Mouse (Mus musculus) urinary bladder, adult 18-20 months (tissue): ENCODE results near the gene Pde9a.
A peak's percentile ranks its signal among the peaks of the same experiment; 100 is the strongest.

Experiments
- DNase-seq, 2 experiments: peaks; one replicate each; pipeline ENCODE4 v3.0.0; 2022; ENCODE audit warnings: low spot score in 2 of 2, mixed read lengths in 2 of 2

Gene Pde9a

DNA sequence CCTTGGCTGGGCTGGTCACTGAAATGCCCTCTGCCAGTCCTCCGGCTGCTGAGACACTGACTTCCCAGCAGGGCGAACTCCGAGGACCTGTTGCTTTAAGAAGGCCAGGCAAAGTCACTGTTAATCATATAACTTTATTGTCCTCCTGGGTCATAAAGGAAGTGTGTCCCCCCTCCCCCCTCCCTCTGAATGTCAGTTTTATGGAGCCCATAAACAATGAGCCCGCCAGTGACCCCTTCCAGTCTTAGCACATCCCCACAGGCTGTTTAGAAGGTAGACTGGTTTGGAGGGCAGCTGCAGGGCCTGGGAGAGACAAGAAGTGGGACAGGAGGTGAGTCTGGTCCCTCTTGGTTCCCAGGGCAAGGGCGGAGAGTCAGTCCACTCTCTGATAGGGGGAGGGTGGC is 46.9 kb downstream of the Pde9a start:
- DNase-seq = no peak

DNA sequence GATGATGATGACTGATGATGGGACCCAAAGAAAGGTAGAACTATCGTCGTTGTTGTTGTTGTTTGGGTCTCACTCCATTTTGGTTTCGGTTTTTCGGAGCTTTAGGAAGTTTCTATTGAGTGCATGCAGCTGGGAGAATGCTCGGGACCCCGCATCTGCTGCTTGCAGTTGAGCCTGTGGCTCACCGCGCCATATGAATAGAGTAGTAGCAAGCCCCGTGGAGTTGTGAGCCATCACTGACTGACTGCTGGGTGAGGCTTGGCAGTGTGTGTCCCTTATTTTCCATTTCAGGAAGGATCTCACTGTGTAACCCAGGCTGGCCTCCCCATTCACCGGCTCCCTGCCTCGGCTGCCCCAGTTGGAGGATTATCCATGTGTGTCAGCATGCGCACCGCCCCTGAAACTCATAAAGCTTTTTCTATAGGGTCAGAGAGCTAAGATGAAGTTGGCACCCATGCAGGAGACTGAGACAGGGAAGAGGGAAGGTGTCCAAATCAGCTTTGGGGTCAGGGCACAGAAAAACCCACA is 47.5 kb downstream of the Pde9a start:
- DNase-seq = no peak

DNA sequence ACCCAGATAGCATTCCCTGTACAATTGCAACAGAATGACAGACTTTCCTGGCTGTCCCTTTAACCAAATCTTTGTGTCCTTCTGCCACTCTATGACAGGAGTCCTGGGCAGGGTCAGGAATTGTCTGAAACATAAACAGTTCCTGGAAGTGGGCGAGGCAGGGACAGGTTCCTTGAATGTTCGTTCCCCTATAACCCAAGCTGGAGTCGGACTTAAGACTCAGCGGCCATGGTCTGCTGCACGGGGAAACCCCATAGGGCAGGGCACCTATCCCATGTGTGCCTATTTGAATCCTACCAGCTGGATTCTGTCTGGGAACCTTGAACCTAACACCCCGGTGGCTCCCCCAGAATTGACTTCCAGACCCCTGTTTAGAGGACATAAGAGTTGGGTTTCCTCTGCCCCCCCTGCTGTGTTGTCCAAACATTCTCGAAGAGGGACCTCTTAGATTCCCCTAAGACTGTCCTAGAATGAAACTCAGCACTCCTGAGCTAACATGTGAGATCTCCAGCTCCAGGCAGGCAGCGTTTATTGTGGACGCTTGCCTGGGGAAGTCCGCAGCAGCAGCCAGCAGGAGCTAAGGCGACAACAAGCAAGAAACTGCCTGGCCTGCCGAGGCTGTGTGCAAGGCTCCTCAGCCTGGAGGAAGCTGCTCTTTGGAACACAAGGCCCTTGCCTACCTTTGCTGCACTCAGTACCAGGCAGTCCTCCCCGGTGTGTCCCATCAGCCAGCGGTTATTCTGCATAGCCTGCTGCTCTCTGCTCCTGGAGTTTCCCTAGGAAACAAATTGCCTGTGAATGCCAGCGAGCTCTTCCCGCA is 48.2 kb downstream of the Pde9a start:
- no peak for DNase-seq

DNA sequence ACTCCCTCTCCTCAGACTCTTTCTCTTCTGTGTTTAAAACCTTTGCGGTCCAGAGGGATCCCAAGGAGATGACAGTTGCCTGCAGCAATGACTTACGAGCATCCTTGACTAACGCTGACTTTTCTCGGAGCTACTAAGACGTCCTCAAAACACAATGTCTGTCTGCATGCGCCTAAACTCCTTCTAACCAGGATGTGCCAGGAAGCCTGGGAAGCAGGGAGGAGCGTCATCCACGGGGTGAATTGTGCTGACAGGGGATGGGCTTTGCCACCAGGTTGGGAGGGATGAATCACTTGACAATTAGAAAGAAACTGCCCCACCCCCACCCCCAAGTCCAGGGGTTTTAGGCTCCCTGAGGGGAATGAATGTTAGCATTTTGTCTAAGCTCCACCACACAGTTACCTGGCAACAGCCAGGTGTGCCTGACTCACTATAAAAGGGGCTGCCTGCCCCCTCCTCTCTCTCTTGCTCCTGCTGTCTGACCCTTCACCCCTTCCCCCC is 48.9 kb downstream of the Pde9a start:
- DNase-seq = no peak

DNA sequence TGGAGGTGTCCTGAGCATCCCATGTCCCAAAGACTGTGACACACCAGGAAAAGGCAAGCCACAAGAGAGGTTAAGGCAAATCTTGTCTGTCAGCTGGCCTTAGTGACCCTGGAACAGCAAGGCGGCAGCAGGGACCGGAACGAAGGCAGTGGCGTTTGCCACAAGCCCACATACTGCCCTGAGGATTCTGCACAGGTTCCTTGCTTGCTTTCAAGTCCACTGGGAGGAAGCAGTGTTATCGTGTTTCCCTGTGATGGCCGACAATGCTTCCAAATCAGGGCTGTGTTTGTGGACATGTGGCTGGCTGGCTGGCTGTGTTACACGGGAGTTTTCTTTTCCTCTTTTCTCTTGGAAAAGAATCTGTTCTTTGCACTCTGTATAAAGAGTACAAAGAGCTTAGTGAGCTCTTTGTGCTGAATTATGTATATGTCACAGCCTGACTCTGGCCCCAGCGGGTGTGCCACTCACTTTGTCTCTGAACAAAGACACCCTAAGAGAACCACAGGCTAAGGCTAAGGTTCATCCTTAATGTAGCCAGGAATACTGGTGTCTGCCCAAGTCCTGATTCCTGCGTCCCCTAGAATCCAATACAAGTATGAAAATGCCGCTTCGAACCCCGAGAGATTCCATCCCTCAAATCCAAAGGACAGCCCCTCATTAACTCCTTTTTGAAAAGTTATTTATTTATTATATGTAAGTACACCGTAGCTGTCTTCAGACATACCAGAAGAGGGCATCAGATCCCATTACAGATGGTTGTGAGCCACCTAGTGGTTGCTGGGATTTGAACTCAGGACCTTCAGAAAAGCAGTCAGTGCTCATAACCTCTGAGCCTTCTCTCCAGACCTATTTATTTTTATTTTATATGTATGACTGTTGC is 50.2 kb downstream of the Pde9a start:
- no peak for DNase-seq

DNA sequence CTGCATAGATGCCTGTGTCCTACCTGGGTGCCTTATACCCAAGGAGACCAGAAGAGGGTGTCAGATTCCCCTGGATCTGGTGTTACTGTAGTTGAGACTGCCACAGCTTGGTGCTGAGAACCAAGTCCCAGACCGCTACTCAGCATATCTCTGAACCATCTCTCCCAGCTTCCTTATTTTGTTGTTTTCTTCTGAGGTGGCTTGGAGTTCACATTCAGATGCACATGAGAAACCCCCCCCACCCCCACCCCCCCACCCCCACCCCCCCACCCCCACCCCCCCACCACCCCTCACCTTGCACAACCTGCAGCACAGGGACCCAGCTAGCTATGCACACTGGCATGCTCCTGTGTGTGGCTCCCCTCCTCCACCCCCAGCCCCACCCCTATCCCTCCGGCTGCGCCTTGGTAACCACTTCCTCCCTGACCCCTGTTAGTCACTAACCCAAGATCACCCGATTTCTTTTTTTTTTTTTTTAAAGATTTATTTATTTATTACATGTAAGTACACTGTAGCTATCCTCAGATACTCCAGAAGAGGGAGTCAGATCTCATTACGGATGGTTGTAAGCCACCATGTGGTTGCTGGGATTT is 50.9 kb downstream of the Pde9a start:
- no peak for DNase-seq

DNA sequence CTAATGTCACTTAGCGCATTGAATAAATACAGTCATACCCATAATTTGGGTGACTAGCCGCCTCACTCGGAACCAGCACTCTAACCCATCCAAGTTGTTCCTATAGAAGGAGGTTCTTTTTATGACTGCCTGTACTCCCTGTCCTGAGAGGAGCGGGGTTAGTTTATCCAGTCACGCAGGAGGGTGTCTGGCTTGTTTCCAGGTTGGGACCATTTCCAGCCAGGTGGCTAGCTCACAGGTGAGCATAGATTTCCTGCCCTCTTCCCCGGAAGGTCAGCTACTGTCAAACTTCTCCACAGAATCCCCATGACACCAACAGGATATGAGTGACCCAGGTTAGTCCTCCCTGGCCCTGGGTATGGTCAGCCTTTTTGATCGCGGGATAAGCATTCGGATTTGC is 51.5 kb downstream of the Pde9a start:
- no peak for DNase-seq

DNA sequence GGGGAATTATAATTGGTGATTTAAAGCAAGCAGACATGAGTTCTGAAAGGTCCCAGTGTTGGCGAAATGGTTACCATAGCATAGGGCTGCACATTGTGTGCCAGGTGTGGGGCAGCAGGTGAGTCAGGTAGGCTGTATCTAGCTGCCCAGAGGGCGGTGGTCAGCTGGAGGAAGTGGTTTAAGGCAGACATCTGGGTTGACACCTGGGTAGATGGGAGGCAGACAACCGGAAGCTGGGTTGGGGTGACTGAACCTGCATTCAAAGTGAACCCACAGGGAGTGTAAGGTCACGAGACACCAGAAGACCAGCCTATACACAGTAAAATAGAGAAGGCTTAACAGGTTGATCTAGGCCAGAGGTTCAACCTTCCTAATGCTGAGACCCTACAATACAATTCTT is 54.0 kb downstream of the Pde9a start:
- DNase-seq = no peak

DNA sequence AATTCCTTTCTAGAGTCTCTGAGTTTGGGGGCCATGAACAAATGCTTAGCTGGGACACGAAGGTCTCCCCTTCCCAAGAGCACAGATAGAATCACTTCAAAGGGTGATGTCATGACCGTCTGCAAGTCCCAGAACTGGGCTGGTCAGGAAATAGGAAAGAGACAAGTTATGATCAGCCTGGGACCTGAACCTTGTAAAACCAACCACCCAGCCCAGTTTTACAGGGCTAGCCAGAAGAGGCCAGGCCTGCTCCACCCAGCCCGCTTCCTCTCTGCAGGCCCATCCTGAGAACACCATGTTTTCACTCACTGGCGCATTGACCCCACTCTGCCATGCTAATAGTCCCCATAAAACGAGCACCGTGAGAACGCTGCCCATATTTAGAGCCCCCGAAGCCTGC is 56.5 kb downstream of the Pde9a start:
- DNase-seq = peak in 1 of 2 experiments; percentile 55

DNA sequence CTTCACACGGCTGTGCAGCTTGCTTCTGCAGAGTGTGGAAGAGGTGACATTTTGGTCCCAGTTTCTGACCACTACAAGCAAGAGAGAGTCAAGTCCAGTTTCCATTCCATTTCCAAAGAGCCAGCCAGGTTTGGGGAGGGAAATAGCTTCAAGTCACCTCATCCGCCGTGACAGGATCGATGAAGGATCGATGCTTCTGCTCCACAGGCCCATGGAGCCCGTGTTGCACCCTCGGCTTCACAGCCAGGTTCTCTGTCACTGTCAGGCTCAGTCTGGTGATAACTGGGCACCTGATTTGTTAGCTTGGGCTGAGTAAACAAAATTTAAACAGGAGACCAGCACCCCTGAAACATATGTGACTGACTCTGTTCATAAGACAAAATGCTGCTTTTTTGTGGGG is 58.2 kb downstream of the Pde9a start:
- no peak for DNase-seq

DNA sequence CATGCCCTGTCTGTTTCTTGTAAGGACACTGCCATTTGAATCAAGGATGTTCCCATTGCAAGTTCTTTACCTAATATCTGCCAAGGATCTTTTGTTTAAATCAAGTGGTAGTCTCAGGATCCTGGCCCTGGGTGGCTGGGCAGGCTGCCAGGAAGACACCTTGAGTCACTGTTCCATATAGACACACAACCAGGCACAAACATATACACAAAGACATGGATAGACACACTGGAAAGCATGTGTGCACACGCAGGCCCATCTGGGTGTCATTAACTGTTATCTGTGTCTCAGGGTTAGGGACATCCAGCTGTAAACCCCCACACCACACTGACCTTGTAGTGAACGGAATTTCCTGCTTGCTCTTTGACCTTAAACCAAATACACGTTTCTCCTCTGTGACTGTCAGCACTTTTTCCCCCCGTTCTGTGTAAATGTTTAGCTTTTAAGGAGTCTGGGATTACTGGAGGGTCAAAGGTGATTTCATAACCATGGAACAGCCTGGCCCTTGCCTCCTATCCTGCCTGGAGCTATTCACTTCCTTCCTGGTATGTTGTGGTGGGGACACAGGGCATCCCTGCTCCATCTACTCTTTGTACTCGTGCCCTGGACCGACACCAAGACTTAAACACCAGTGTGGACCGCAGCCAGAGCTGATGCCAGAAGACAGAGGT is 59.2 kb downstream of the Pde9a start:
- DNase-seq = no peak

DNA sequence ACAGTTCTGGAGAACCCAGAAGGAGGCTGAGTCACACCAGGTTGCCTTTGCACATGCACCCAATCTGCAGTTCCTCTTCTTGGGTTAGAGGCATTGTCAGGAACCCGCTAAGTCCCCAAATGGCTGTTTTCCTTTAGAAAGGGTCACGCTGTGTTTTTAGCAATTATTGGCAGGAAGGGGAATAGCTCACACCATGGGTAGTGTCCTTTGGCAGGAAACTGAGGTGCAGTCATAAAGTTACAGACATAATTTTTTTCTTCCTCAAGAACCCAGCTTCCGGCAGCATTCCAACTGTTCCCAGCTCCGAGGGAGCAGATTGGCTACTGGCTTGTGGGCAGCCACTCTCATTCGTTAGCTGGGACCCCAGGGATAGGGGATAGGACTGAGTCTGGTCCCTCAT is 61.8 kb downstream of the Pde9a start:
- no peak for DNase-seq

DNA sequence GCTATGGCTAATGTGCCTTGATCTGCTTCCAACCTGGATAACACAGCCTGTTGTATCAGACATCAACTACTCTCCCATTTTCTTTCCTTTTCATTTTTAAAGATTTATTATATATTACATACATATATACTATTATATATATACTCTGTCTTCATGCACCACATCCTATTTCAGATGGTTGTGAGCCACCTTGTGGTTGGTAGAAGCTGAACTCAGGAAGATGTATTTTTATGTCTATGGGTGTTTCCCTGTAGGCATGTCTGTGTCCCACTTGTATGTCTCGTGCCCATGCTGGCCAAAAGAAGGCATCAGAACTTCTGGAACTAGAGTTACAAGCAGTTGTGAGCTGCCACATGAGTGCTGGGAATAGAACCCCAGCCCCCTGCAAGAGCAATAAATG is 62.5 kb downstream of the Pde9a start:
- no peak for DNase-seq

DNA sequence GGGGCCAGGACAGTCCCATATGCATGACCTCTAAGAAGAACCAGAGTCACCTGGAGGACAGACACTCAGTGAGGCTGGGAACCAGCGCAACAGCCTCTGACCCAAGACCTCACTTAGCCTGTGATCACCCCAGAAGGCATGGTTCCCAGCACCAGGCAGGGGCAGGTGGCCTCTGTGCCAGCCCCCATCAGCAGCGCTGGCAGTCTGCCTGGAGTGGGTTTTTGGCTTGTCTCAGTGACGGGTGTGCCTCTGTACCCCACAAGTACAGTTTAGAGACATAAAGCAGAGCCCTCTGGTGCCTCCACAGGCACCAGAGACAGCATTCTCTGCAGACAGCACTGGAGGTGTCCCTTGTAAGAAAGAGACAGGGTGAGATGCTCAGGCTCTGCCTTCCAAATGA is 64.2 kb downstream of the Pde9a start:
- DNase-seq = no peak

DNA sequence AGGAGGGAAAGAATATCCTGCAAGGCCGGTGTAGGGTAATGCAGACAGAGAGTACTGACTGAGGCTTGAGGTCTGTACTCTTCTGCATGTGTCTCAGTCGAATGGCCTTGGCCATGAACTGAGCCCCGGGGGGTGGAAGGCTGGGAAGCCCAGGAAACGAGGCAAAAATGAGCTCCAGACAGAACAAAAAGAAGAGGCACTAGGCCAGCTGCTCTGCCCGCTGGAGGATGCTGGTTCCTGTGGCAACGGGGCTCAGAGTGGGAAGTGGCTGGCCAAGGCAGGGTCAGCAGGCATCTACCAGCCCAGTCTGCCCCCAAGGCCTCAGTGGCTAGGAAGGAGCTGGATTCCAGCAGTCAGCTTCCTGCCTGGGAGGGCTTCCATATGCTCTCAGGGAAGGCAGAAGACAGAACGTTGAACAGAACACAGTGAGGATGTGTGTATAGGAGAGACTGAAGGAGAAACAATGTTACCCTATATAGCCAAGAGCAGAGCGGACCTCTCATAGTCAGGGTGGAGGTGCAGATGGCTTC is 65.2 kb downstream of the Pde9a start:
- no peak for DNase-seq

DNA sequence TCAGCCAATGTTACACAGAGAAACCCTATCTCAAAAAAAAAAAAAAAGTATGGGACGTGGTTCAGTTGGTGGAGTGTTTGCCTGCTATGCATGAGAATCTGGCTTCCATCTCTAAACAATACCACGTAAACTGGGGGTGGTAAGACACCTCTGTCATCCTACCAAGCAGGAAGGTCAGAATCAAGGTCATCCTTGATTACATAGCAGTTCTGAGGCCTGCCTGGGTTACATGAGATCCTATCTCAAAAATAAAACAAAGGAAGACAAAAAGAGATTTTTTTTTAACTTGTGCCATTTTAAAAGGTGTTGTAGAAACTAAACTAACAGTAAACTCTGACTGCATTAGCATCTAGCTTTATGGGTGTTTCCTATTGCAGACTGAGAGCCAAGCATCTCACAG is 66.8 kb downstream of the Pde9a start:
- DNase-seq = no peak

DNA sequence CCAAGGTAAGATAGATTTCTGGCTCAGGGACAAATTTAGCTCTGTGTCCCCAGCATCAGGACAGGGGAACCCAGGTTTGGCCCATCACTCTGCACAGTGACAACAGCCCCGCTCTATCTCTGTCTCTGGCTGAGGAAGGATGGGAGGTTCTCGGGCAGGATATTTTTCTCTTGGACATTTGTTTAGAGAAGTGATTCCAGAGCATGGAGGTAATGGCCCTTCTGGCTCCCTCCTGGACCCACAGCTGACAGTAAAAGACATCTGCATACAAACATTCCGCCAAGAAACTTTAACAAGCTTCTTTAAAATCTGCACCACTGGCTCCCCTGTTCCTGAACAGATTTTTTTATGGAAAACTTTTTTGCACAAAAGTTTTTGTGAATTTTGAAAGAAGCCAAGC is 67.5 kb downstream of the Pde9a start:
- peak in 1 of 2 experiments; percentile 37 for DNase-seq

DNA sequence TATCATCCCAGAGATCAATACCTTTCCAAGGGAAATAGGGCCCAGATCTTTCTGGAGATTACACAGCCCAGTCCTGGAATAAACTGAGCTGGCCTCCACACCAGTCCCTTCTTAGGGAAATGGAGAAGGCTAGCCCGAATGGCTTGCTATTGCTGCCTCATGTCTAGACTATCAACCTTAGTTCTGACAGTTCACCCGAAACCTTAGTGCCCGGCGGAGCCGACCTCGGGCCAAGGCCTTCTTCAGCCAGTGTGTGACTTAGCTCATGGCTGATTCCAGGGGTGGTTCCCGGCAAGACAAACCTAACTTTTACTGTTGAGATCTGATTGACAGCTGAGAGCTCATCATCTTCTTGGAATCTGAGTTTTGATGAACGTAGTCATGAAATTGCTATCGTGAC is 68.0 kb downstream of the Pde9a start:
- no peak for DNase-seq

DNA sequence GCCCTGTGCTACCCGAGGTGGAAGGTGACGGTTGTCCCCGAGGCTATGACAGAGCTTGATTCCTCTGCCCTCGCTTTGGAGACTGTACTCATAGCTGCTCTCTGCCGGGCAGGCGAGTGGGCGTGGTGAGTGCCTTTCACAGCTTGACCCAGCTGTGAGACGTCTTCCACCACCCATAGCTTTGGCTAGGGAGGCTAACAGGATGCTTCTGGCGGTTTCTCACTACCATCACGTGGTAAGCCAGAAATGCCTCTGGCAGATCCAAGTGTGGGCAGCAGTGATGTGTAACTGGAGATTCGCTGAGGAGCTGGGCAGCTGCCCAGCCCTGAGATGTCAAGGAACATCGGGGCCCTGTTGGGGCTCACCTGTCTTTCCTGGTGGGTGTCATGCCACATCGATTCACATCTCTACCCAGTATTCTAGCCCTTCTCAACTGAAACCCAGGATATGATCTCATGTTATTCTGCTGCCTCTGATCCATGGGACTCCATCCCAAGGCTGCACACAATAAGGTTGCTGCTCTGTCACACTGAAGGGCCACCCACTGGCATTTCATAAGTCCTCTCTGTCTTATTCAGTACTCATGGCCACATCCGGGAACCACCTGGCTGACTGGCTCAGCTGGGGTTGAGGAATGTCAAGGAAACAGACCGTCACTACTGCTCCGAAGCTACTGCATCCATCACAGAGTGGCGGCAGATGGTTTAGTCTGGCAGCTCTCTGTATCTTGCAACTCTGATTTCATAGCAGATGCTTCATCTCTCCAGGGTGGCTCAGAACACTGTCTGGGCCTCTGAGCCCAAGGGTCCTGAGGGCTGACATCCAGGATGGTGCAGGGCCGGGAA is 70.9 kb downstream of the Pde9a start:
- DNase-seq = peak in 1 of 2 experiments; percentile 72

DNA sequence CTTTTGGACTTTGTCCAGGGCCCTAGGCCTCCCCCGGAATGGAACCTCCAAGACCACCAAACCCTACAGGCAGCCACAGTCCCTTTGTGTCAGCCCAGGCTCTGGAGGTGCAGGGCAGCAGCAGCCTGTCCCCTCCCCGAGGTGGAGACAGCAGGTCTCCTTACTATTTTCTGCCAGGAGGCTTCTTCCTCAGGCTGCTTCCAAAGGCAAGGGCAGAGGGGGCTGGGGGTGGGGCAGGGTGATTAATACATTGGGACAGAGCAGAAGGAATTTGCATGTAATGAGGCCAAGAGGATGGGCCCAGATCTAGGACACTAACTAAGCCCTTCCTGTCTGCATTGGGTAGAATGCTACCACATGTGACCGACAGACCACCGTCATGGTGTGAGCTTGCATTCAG is 74.4 kb downstream of the Pde9a start:
- DNase-seq = no peak
